ENCODE assay signal across 8 mouse cellular contexts in the genomic region with DNA sequence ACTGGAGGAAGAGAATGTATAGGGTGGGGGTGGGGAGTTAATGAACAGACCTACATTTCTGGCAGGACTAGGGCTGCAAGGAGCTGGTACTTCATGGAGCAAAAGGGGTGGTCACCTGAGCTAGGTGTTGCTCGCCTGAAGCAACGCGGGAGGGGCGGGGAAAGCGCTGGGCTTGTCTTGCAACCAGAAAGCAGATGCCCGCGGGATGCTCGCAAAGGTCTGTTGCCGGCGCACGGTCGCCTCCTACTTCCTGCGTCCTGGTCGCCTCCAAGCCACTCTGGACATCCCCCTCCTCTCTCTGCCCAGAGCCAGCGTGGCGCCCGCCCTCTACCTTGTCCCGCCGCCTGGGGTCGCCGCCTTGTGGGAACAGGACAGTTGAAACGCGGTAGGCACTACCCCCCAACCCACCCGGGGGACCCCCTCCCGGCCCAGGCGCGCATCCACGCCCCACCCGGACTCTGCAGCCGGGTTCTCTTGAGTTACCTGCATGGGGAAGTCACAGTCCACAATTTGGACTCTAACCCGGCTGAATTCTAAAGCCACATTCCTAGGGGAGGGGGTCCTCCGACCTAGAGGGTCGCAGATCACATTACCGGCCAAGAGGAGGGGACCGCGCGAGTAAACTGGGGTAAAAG. TPM values are rescaled to one million over a fixed set of nuclear protein-coding genes. Genes with fewer than 3 reads are reported as not detected.
DNase-seq lines count a peak whose midpoint lies in the region; ATAC-seq and TF ChIP-seq lines count a peak whose summit lies in the region.

No protein-coding gene starts in this region.

- peaks cover 15% of the 10 kb centered on the region for H3K79me2 ChIP-seq in myocyte (ENCODE audit: control insufficient read depth, insufficient read depth)

- peak overlapping the region; percentile 82 for H3K27ac ChIP-seq in embryonic facial prominence, embryonic 15.5 days (replicated peaks)
- H3K27ac ChIP-seq in hindbrain, embryonic 15.5 days (replicated peaks): peak overlapping the region; percentile 81; the same call in 1 of the 2 replicates

- H3K9me3 ChIP-seq in embryonic facial prominence, embryonic 15.5 days (replicated peaks): no peaks in the 10 kb centered on the region
- no peaks in the 10 kb centered on the region for H3K9me3 ChIP-seq in hindbrain, embryonic 15.5 days

- H3K4me1 ChIP-seq in embryonic facial prominence, embryonic 15.5 days: peaks cover 14% of the 10 kb centered on the region; the same call in 1 of the 2 replicates
- H3K4me1 ChIP-seq in hindbrain, embryonic 15.5 days (replicated peaks): peaks cover 27% of the 10 kb centered on the region

- H3K4me3 ChIP-seq in embryonic facial prominence, embryonic 15.5 days (replicated peaks): peak overlapping the region; percentile 90
- H3K4me3 ChIP-seq in hindbrain, embryonic 15.5 days: peak overlapping the region; percentile 94
- peak overlapping the region; percentile 48 for H3K4me3 ChIP-seq in myocyte

- peaks cover 22% of the 10 kb centered on the region for H3K36me3 ChIP-seq in embryonic facial prominence, embryonic 15.5 days
- H3K36me3 ChIP-seq in hindbrain, embryonic 15.5 days: peaks cover 6% of the 10 kb centered on the region; the same call in 1 of the 2 replicates
- H3K36me3 ChIP-seq in myocyte (ENCODE audit: control insufficient read depth, insufficient read depth): no peaks in the 10 kb centered on the region

- WGBS in embryonic facial prominence, embryonic 15.5 days: 1% methylated on average over 37 of the region's 37 CpGs
- under 1% methylated on average over 37 of the region's 37 CpGs for WGBS in hindbrain, embryonic 15.5 days

- H3K4me2 ChIP-seq in embryonic facial prominence, embryonic 15.5 days (replicated peaks): peak overlapping the region; percentile 100
- H3K4me2 ChIP-seq in hindbrain, embryonic 15.5 days: peak overlapping the region; percentile 100
- H3K4me2 ChIP-seq in myocyte (ENCODE audit: low read depth): peak overlapping the region; percentile 100

- peak overlapping the region; percentile 44 for H3K9ac ChIP-seq in embryonic facial prominence, embryonic 15.5 days
- peak overlapping the region; percentile 87 for H3K9ac ChIP-seq in hindbrain, embryonic 15.5 days

- 0 out of 2 replicates have a peak, but pooled peaks have one; percentile 29 for ATAC-seq in embryonic facial prominence, embryonic 15.5 days (ENCODE audit: insufficient number of reproducible peaks, low FRiP score, low TSS enrichment, low read depth)
- ATAC-seq in hindbrain, embryonic 15.5 days (ENCODE audit: low FRiP score, low read depth): peak; percentile 57; the same call in 1 of the 2 replicates

- peak overlapping the region; percentile 13 for H3ac ChIP-seq in myocyte (ENCODE audit: control insufficient read depth, insufficient read length)

- peak; percentile 8 to 9 for DNase-seq in left cerebral cortex, adult 18-20 months (ENCODE audit: low spot score in 2 of 2)
- DNase-seq in left cerebral cortex, postnatal 14 days (ENCODE audit: low spot score in 2 of 2): no peak
- peak; percentile 33 for DNase-seq in adrenal gland, adult 2 months
- peak; percentile 44 for DNase-seq in liver
- peak; percentile 74 for DNase-seq in thymus, postnatal 4 days

- intact Hi-C loops in left cerebral cortex, postnatal 14 days (cut with DNase I): no loop called here

- no peak for TF ChIP-seq POLR2A in myocyte (IDR thresholded peaks at IDR 0.05; ENCODE audit: insufficient read length, low read depth)

- no peaks in the 10 kb centered on the region for H3K27me3 ChIP-seq in embryonic facial prominence, embryonic 15.5 days
- no peaks in the 10 kb centered on the region; the same call in 1 of the 2 replicates for H3K27me3 ChIP-seq in hindbrain, embryonic 15.5 days
- peaks cover 6% of the 10 kb centered on the region for H3K27me3 ChIP-seq in myocyte (ENCODE audit: control insufficient read depth, insufficient read depth, insufficient read length)

TF ChIP-seq in myocyte, 11 proteins besides CTCF, POLR2A, EP300 and RAD21:
- no peak for TF ChIP-seq SRF (IDR thresholded peaks at IDR 0.05; ENCODE audit: control insufficient read depth, insufficient read length, low read depth)
- no peak for TF ChIP-seq MYOD1 (IDR thresholded peaks at IDR 0.05; ENCODE audit: control insufficient read depth in 1 of 3, insufficient read length in 2 of 3, low read depth in 2 of 3)
- no peak for TF ChIP-seq E2F4 (IDR thresholded peaks at IDR 0.05; ENCODE audit: insufficient read depth)
- no peak for TF ChIP-seq TCF12 (IDR thresholded peaks at IDR 0.05; ENCODE audit: insufficient read depth, poor library complexity, severe bottlenecking)

RNA-seq across cellular contexts. Expression of a gene that starts 0.9 kb away (rescaled TPM):
- total RNA-seq in left cerebral cortex, adult 18-20 months (2021): 10 to 100 TPM; 46.2 to 51.5 TPM
- 10 to 100 TPM; 40.7 to 43.6 TPM for total RNA-seq in left cerebral cortex, postnatal 14 days (2021)
- total RNA-seq in adrenal gland, adult 2 months (2021): 10 to 100 TPM; 20.3 to 30.5 TPM
- polyA plus RNA-seq in adrenal gland, adult 2 months (2012; rRNA removed): 18.4 and 23.3 TPM in 2 replicates
- polyA plus RNA-seq in embryonic facial prominence, embryonic 15.5 days (2015; fragmentation: Nextera tagmentation; extraction: Ambion mirVana): 19.5 and 19.9 TPM in 2 replicates
- 15.4 and 16.8 TPM in 2 replicates for polyA plus RNA-seq in hindbrain, embryonic 15.5 days (2015; fragmentation: Nextera tagmentation; extraction: Ambion mirVana)
- 5.8 TPM for polyA plus RNA-seq in myocyte (2012; fragmentation: generic; extraction: Trizol)

Comparison
In these comparisons a context has a peak if more than half of its experiments do, and no peak if none do; other contexts are left out.
1. DNase-seq: peak in left cerebral cortex, adult 18-20 months (2 of 2), adrenal gland, adult 2 months (single experiment), liver (single experiment) and thymus, postnatal 4 days (single experiment); none in left cerebral cortex, postnatal 14 days (0 of 2).
2. Peak in every context shown above with its lines, with median percentiles within 50 percentile points of each other: H3K4me2 ChIP-seq and H3K4me3 ChIP-seq.